Mouse (Mus musculus) bone marrow, adult 2 months (tissue): ENCODE results near the gene Atg10.

Experiments
- CTCF ChIP-seq: fragments of 200-500 bp; IDR thresholded peaks from 2 replicates; pipeline ENCODE4 v1.5.1; 2011; ENCODE audit warnings: low read length, control low read depth; ENCODE audit not compliant: control insufficient read depth, insufficient read depth
- POLR2A ChIP-seq: fragments of 200-500 bp; IDR thresholded peaks from 2 replicates; pipeline ENCODE4 v1.6.1; 2011; ENCODE audit warnings: low read depth, mild to moderate bottlenecking, control low read depth, low read length, borderline replicate concordance; ENCODE audit not compliant: control insufficient read depth

DNA sequence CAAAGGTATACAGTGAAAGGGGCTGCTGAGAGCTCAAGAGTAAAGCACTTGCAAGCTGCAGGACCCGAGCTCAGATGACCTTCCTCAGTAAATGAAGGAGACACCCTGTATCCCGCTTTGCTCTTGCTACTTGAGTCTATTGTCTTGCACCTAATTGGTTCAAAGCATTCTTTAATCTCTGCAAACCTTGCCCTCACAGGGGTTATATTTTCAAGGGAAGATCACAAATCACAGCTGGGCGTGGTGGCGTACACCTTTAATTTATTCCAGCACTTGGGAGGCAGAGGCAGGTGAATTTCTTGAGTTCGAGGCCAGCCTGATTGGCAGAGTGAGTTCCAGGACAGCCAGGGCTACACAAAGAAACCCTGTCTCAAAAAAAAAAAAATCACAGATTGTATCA lies 298.6 kb downstream of the Atg10 start:
- TF ChIP-seq CTCF (no peak), POLR2A (no peak)
